Mouse (Mus musculus): ENCODE measurements around the gene Rtl5.

DNA sequence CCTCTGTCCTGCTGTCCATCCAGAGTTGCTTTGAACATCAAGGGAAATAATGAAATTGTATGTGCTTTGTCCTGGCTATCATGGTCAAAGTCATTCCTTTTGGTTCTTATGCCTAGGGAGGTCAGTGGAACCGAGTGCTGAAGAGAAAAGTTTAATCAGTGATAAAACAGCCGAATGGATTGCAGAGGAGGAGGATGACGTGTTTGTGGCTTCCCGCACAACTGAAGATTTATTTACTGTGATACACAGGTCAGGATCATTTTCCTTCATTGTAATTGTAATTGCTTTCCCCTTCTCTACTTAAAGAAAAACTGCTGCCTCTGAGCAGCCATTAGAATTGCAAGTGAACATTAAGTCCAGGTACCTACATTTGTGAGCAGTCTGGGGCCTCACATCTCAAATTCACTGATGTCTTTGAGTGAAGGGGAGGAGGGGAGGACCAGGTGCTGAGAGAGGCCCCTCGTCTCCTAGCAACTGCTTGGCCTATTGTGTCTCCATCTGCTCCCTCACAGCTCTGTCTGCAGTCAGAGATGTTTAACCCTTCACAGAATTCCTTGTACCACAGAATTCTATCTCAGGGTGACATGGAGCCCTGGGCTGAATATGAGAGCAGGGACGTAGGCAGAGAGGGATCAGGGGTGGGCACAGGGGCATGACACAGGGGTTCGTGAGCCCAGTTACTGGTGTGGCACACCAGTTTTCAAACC lies 10.6 kb upstream of the Rtl5 start:
- TF ChIP-seq CTCF (IDR thresholded peaks at IDR 0.05; ENCODE audit: low read depth, low read length), result no peak
- no peak for TF ChIP-seq POLR2A (IDR thresholded peaks at IDR 0.05; ENCODE audit: extremely low read depth, insufficient read depth, low read length)
